Mouse (Mus musculus) 416B (cell line): ENCODE data around the gene Bend6.
"Not testable (repeated sequence)": the region's sequence is repeated elsewhere in the genome, so short reads cannot be mapped to it uniquely, and the experiment has no call there.

ENCODE experiments used
- DNase-seq: peaks from one replicate; pipeline ENCODE4 v3.0.0; 2011; ENCODE audit warnings: low read depth

The Bend6 gene

DNA sequence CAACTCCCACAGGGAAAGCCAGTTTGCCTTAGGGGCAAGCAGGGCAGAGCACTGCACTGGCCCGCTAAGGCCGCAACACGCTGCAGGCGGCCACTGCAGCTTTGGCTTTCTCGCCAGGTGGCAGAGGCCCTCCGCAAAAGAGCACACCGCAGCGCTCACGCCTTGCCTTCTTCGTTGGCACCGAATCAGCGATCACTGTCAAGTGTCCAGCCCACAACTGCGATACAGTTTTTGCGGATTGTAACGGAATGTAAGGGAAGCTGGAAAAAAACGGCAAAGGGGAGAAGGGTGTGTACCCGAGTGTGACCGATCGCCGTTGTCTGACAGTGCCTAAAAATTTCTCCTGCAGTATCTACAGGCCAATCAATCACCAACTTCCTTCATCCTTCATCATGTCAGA is 689 bp downstream of the Bend6 start:
- DNase-seq: no peak

- no peak for DNase-seq
These were observed 1.4 kb downstream of the Bend6 start for GRCm38 (mm10) chr1:33906216-33906615.

DNA sequence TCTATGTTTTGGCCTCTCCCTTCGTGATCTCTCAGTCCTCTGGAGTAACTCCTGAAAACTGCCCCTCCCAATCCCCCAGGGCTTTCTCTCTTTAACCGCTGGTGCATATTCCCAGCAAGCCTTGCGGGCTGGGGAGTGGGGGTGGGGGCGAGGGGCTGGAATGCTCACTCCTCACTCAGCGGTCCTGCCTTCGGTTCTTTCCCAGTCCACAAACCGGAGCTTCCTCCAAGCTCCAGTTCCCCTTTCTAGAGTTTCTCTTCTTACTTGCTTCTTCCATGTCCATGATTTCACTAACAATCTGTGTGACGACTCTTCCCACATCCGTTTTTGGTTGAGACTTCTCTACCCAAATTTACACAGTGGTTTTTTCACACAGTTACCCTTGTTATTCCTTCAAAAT is 4.0 kb downstream of the Bend6 start:
- DNase-seq: no peak

GRCm38 (mm10) chr1:33900175-33900574 is 7.4 kb downstream of the Bend6 start:
- DNase-seq: peak; percentile 53

GRCm38 (mm10) chr1:33898373-33898772 is 9.2 kb downstream of the Bend6 start:
- DNase-seq: peak; percentile 43

DNA sequence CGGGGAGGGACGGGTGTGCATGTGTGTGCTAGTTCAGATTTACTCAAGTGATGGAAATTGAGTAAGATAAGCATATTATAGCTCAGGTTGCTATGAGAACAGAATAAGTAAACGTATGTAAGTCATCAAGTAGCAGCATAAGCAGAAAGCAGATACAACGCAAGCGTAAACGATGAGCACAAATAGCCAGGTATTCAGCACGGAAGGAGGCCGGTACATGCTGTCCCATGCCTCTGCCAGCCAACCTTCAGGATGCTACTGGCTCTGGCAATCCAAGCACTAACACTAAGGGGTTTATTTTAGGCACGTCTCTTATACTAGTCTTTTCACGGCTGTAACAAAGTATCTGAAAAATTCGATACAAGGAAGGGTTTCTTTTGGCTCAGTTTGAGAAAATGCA is 10.2 kb downstream of the Bend6 start:
- DNase-seq: no peak

GRCm38 (mm10) chr1:33896666-33897065 is 10.9 kb downstream of the Bend6 start:
- DNase-seq: no peak

GRCm38 (mm10) chr1:33896116-33896515 is 11.5 kb downstream of the Bend6 start:
- DNase-seq: no peak

GRCm38 (mm10) chr1:33892784-33893183 is 14.8 kb downstream of the Bend6 start:
- peak; percentile 57 for DNase-seq

- peak; percentile 73 for DNase-seq
These were observed 24.3 kb downstream of the Bend6 start for GRCm38 (mm10) chr1:33883102-33883839.

DNA sequence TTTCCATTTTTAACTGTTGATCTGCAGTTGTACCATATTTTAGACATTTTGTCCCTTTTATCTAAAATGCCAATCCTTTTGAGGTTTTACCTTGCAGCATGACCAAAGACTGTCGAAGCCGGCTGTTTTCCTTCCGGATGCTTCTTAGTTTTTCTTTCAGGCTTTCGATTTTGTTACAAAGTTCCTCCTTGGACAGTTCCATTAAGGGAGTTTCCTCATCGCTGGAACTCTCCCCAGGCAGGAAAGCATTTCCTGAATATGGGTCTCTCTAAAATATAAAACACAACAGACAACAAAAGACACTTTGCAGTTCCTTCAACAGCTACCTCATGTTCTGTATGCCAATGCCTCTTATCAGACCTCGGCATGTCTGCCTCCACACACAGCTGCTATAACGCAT is 29.4 kb downstream of the Bend6 start:
- no peak for DNase-seq

DNA sequence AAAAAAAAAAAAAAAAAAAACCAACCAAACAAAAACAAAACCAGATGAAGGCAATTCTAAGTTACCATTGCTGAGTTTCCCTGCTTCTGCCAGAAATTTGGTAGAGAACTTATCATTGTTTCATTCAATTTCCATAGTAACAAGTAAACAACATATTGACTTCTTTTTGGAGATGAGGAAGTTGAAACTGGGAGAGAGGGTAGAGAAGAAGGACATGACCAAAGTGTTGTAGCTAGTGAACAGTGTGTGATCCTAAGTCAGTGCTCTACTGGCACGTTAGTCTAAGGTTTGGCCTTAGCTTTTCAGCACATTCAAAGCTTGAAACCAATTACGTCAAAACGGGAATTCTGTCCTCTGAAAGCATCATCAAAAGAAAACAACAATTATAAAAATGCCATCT is 31.2 kb downstream of the Bend6 start:
- no peak for DNase-seq

DNA sequence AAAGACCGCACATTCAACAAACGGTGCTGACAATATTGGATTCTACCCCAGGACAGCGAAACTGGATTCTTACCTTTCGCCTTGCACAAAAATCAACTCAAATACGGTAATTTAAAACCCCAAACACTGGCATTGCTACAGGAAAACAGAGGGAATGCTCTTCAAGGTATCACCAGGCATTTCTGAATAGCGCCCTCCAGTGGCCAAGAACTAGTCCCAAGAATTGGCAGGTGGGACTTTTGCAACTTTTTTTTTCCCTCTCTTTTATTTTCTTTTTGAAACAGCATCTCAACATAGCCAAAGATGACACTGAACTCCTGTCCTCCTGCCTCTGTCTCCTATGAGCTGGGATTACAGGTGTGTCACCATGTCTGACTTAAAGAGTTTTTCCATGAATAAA is 31.9 kb downstream of the Bend6 start:
- DNase-seq: peak; percentile 49

DNA sequence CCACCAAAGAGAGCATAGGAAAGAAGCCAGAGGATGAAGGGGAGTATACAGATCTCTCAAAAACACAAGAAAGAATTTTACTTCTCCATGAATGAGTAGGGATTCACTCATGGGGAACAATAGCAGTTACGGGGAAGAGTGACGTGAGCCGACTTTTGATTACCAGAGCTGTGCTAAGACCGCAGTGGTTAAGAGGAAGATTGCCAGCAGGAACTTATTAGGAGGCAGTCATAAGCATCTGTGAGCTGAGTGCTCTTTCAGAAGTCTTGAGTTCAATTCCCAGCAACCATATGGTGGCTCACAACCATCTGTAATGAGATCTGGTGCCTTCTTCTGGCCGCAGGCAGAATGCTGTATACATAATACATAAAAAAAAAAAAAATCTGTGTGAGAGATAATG is 34.1 kb downstream of the Bend6 start:
- no peak for DNase-seq

DNA sequence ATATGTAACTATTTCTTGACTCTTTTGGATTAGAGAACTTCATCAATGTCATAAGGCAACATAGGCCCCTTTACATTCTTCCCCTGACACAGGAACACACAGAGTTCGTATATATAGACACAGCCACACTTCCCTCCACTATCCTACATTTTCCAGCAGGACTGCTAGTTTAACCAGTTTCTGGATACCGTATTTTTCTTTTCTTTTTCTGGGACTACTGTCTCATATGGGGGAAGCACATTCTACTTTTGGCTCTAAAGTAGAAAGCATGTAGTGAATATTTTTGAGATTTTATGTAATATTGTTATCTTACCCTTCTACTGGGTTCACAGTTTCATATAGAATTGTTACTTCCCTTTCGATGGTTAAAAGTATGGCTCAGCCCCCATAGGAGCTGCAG is 38.2 kb downstream of the Bend6 start:
- DNase-seq: no peak

DNA sequence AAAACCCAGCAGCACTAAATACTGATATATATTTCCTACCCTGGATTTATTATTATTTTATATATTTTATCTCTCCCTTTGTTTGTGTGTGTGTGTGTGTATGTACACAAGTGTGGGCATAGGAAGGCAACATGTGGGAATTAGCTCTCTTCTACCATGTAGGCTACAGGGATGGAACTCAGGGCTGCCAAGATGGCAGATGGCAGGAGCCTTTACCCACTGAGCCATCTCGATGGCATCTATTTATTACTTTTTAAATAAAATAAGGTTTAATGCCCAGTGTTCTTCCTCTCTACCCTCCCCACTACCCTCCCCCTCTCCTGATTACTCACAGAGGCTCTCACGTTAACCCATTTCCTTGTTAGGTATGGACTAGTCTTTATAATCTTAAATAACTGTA is 38.6 kb downstream of the Bend6 start:
- no peak for DNase-seq

- peak; percentile 7 for DNase-seq
These were observed 60.8 kb downstream of the Bend6 start for GRCm38 (mm10) chr1:33846807-33847206.

DNA sequence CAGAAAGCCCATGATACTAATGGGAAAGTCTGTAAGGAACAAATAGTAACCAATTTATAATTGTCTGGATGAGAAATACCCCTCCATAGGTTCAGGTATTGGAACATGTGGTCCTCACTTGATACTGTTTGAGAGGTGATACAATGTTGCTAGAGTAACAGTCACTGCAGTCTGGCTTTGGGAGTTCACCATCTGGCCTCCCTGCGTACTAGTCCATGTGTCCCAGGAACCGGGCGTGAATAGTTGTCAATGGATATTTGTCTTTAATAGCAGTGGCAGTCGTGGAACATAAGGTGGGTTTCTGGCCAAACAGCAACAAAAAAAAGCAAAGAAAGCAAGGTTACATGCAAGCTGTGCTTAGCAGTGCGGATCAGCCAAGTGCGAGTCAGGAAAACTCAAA is 63.8 kb downstream of the Bend6 start:
- no peak for DNase-seq

DNA sequence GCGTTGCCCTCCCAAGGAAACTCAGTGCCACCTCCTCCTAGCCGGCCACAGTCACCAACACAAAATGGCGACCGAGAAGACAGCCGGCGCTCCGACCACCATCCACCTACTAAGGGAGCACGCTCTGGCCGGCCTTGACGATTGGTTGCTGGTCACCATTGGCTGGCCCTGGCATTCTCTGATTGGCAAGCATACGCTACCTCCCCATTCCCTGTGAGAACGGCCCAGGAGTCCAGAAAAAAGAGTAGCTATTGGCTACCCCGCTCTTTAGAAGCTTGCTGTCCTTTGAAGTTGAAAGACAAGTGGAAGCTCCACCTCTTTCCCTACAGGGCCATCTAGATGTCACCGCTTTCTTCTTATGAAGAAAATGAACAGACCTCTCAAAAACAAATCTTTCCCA is 68.7 kb downstream of the Bend6 start:
- DNase-seq: not testable (repeated sequence)

DNA sequence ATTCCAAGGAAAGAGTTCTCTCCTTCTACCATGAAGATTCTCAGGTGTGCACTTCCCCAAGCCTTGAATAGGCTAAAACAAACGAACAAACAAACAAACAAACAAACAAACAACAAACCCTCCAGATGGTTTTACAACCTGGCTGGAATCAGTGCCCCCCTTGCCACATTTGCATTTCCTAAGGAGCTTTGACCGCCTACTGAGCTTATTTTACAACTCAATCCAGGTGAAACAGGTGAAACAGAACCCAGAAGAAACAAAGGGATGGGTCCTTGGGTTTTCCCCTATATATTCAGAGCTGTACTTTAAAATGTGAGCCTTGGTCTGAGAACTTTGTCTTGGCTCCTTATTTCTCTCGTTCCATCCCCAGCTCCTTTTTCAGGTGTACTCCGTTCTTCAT is 77.0 kb downstream of the Bend6 start:
- DNase-seq: no peak

DNA sequence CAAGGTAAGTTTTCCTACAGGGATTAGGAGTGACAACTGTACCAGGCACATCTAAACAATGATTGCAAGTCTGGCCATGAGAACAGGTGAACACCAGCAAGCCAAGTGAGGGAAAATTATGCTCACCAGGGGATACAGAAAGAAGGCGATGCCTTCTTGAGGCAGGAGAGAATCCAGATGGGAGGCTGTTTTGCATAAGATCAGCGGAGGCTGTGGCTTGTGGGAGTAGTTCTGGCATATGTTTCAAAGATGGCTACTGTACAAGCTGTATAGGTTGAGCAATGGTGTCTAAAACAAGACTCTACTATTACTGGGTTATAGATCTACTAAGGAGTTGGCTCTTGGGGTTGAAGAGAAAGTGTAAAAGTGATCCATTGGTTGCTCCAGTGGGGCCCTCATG is 89.7 kb downstream of the Bend6 start:
- DNase-seq: no peak

DNA sequence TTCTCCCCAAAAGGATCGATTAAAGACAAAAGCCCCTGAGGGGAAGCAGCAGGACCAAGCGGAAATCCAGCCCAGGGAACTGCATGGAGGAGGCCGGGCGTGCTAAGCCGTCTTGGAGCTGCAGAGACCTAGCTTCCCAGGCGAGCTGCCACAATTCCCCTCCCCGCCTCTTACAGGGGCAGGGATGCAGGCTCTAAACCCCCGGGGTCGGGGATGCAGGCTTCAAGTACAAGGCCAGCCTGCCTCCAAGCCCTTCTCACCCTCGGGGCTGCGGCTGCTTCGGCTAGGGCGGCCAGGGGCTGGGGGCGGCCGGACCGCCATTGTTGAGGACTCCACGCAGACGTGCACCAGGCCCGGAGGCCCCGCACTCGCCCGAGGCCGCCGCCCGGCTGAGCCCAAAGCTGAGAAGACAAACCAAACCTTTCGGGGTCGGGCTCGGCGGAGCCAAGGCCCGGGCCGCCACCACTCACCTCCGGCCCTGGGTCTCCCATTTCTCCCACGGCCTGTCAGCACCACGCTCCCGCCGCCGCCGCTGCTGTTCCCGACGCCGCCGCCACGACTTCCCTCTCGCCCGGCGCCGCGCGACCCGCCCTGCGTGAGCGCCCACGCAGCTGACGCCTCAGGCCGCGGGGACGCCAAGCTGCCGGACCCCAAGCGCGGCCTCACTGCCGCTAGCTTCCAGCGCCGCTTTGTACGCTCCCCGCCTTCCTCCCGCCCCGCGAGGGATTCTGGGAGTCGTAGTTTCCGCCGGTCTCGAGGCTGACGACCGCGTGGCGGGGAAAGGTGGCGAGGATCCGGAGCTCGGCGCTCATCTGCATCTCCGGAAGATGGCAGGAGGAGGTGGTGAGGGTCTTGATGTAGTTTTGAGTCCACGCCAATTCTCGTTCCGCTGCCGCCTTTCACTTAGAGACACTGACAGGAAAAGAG is 93.5 kb downstream of the Bend6 start, which contains the start of gene Zfp451:
Zfp451 (minus strand) TSS at position 728 of the 927 bp plus-strand sequence.
- peak; percentile 83 for DNase-seq

GRCm38 (mm10) chr1:33813495-33813867 is 94.1 kb downstream of the Bend6 start:
- DNase-seq: peak; percentile 58
